Mouse (Mus musculus) heart, embryonic 13.5 days (tissue): ENCODE results near the gene Kcnn4. TPM values are rescaled to one million over a fixed set of nuclear protein-coding genes. Genes with fewer than 3 reads are reported as not detected.

Experiments used
- ATAC-seq: fragments of 200-750 bp; cut with Nextera tagmentation; 2 replicates; pipeline ENCODE4 v1.8.0; 2017; ENCODE audit warnings: moderate TSS enrichment; ENCODE audit not compliant: insufficient number of reproducible peaks, low FRiP score, low TSS enrichment; ENCODE audit errors: extremely low read depth
- H3K27ac ChIP-seq: fragments of 300-500 bp; sonication (generic); replicated peaks from 2 replicates; pipeline ENCODE4 v1.5.1; 2015; ENCODE audit warnings: moderate library complexity, mild to moderate bottlenecking, inconsistent platforms
- H3K27me3 ChIP-seq: fragments of 300-500 bp; sonication (generic); replicated peaks from 2 replicates; pipeline ENCODE4 v1.6.1; 2015; ENCODE audit warnings: mild to moderate bottlenecking, inconsistent platforms
- H3K36me3 ChIP-seq: fragments of 300-500 bp; sonication (generic); 2 replicates; pipeline ENCODE4 v1.6.1; 2015; ENCODE audit warnings: mild to moderate bottlenecking, inconsistent platforms
- H3K4me1 ChIP-seq: fragments of 300-500 bp; sonication (generic); 2 replicates; pipeline ENCODE4 v1.6.1; 2015; ENCODE audit warnings: inconsistent platforms
- H3K4me2 ChIP-seq: fragments of 300-500 bp; sonication (generic); 2 replicates; pipeline ENCODE4 v1.6.1; 2015; ENCODE audit warnings: inconsistent platforms, mild to moderate bottlenecking, moderate library complexity
- H3K4me3 ChIP-seq: fragments of 300-500 bp; sonication (generic); 2 replicates; pipeline ENCODE4 v1.5.1; 2015; ENCODE audit warnings: moderate library complexity, mild to moderate bottlenecking, inconsistent platforms
- H3K9ac ChIP-seq: fragments of 300-500 bp; sonication (generic); 2 replicates; pipeline ENCODE4 v1.6.1; 2015; ENCODE audit warnings: inconsistent platforms, mild to moderate bottlenecking, moderate library complexity
- H3K9me3 ChIP-seq: fragments of 300-500 bp; sonication (generic); 2 replicates; pipeline ENCODE4 v1.6.1; 2016; ENCODE audit warnings: inconsistent platforms
- WGBS: fragments of 180-500 bp; shearing (Covaris S2); methylation state at CpG from one replicate; pipeline ENCODE4 v1.1.7; 2015; ENCODE audit warnings: mixed read lengths; 5-methylcytosine and 5-hydroxymethylcytosine counted together
- polyA plus RNA-seq: library from polyadenylated mRNA; unstranded; fragments of >200 nt; fragmentation: Nextera tagmentation; extraction: Ambion mirVana; gene quantifications from 2 replicates; pipeline ENCODE4 v1.2.1, GENCODE M21; 2015

Kcnn4 gene
- polyA plus RNA-seq, 1 experiment from 2014 or later = 2.9 TPM

- Histone ChIP-seq H3K27ac (no peak overlapping the region), H3K9ac (no peak overlapping the region), H3K36me3 (peaks cover 41% of the 10 kb centered on the region), H3K4me1 (peaks cover 16% of the 10 kb centered on the region), H3K9me3 (no peaks in the 10 kb centered on the region), H3K27me3 (no peaks in the 10 kb centered on the region), H3K4me2 (no peak overlapping the region), H3K4me3 (no peak overlapping the region)
- 89% methylated on average over 6 of the region's 6 CpGs for WGBS
- ATAC-seq = no peak
These were observed 40.1 kb downstream of the Kcnn4 start for GRCm38 (mm10) chr7:24410123-24410522.

- H3K9ac ChIP-seq = no peak overlapping the region
- no peak for ATAC-seq
- H3K27me3 ChIP-seq = no peaks in the 10 kb centered on the region
- H3K36me3 ChIP-seq = peaks cover 34% of the 10 kb centered on the region
- H3K4me1 ChIP-seq = peaks cover 23% of the 10 kb centered on the region
- H3K9me3 ChIP-seq = no peaks in the 10 kb centered on the region
- H3K4me2 ChIP-seq = no peak overlapping the region
- H3K27ac ChIP-seq = no peak overlapping the region
- 77% methylated on average over 3 of the region's 3 CpGs for WGBS
- H3K4me3 ChIP-seq = no peak overlapping the region
These were observed 40.8 kb downstream of the Kcnn4 start for GRCm38 (mm10) chr7:24410831-24411230.

GRCm38 (mm10) chr7:24413630-24414029 is 43.6 kb downstream of the Kcnn4 start:
- H3K27me3 ChIP-seq = no peaks in the 10 kb centered on the region
- WGBS = 70% methylated on average over 3 of the region's 3 CpGs
- no peak for ATAC-seq

GRCm38 (mm10) chr7:24415261-24415660 is 45.2 kb downstream of the Kcnn4 start:
- no peaks in the 10 kb centered on the region for H3K9me3 ChIP-seq
- H3K4me2 ChIP-seq = no peak overlapping the region
- 37% methylated on average over 7 of the region's 7 CpGs for WGBS
- H3K4me3 ChIP-seq = no peak overlapping the region
- no peaks in the 10 kb centered on the region for H3K27me3 ChIP-seq
- peaks cover 32% of the 10 kb centered on the region for H3K4me1 ChIP-seq
- ATAC-seq = no peak
- H3K27ac ChIP-seq = peak overlapping the region; percentile 70
- peaks cover 22% of the 10 kb centered on the region for H3K36me3 ChIP-seq
- peak overlapping the region; percentile 58 for H3K9ac ChIP-seq

More at GRCm38 (mm10) chr7:24413630-24414029, 43.6 kb downstream of the Kcnn4 start:
- no peak overlapping the region for H3K27ac ChIP-seq
- no peaks in the 10 kb centered on the region for H3K9me3 ChIP-seq
- peaks cover 22% of the 10 kb centered on the region for H3K4me1 ChIP-seq
- H3K9ac ChIP-seq = no peak overlapping the region
- peaks cover 30% of the 10 kb centered on the region for H3K36me3 ChIP-seq
- no peak overlapping the region for H3K4me3 ChIP-seq
- H3K4me2 ChIP-seq = no peak overlapping the region

- H3K9ac ChIP-seq = no peak overlapping the region
- no peak overlapping the region for H3K4me3 ChIP-seq
- H3K27me3 ChIP-seq = no peaks in the 10 kb centered on the region
- ATAC-seq = no peak
- H3K36me3 ChIP-seq = peaks cover 45% of the 10 kb centered on the region
- H3K4me2 ChIP-seq = no peak overlapping the region
- H3K4me1 ChIP-seq = peaks cover 40% of the 10 kb centered on the region
- H3K9me3 ChIP-seq = no peaks in the 10 kb centered on the region
- H3K27ac ChIP-seq = peak overlapping the region; percentile 12; the same call in 1 of the 2 replicates
- 76% methylated on average over 8 of the region's 8 CpGs for WGBS
These were observed 49.5 kb downstream of the Kcnn4 start for GRCm38 (mm10) chr7:24419579-24419978.

- H3K36me3 ChIP-seq = peaks cover 40% of the 10 kb centered on the region
- ATAC-seq = no peak
- no peak overlapping the region for H3K4me3 ChIP-seq
- no peaks in the 10 kb centered on the region for H3K9me3 ChIP-seq
- H3K4me2 ChIP-seq = no peak overlapping the region
- H3K9ac ChIP-seq = no peak overlapping the region
- 69% methylated on average over 7 of the region's 7 CpGs for WGBS
- no peaks in the 10 kb centered on the region for H3K27me3 ChIP-seq
- peaks cover 33% of the 10 kb centered on the region for H3K4me1 ChIP-seq
- H3K27ac ChIP-seq = no peak overlapping the region
These were observed 51.6 kb downstream of the Kcnn4 start for GRCm38 (mm10) chr7:24421648-24422047.

- Histone ChIP-seq H3K27ac (no peak overlapping the region), H3K4me3 (no peak overlapping the region), H3K9ac (0 out of 2 replicates have a peak overlapping the region, but pooled peaks have one; percentile 7), H3K4me2 (no peak overlapping the region), H3K36me3 (peaks cover 34% of the 10 kb centered on the region), H3K9me3 (no peaks in the 10 kb centered on the region), H3K27me3 (no peaks in the 10 kb centered on the region), H3K4me1 (peaks cover 33% of the 10 kb centered on the region)
- 65% methylated on average over 8 of the region's 8 CpGs for WGBS
- ATAC-seq = no peak
These were observed 52.2 kb downstream of the Kcnn4 start for GRCm38 (mm10) chr7:24422251-24422650.

GRCm38 (mm10) chr7:24423107-24423763 is 53.2 kb downstream of the Kcnn4 start:
- Histone ChIP-seq H3K27me3 (no peaks in the 10 kb centered on the region), H3K4me1 (peaks cover 33% of the 10 kb centered on the region), H3K9ac (no peak overlapping the region; the same call in 1 of the 2 replicates), H3K9me3 (no peaks in the 10 kb centered on the region), H3K27ac (no peak overlapping the region), H3K36me3 (peaks cover 34% of the 10 kb centered on the region), H3K4me2 (no peak overlapping the region), H3K4me3 (no peak overlapping the region)
- no peak for ATAC-seq
- WGBS = 84% methylated on average over 15 of the region's 15 CpGs

- no peaks in the 10 kb centered on the region for H3K27me3 ChIP-seq
- ATAC-seq = no peak
- H3K9ac ChIP-seq = peak overlapping the region; percentile 40; the same call in 1 of the 2 replicates
- H3K4me2 ChIP-seq = no peak overlapping the region
- H3K27ac ChIP-seq = no peak overlapping the region
- peaks cover 30% of the 10 kb centered on the region for H3K4me1 ChIP-seq
- H3K4me3 ChIP-seq = no peak overlapping the region
- 57% methylated on average over 12 of the region's 12 CpGs for WGBS
- no peaks in the 10 kb centered on the region for H3K9me3 ChIP-seq
- peaks cover 34% of the 10 kb centered on the region for H3K36me3 ChIP-seq
These were observed 54.1 kb downstream of the Kcnn4 start for GRCm38 (mm10) chr7:24423956-24424732.

GRCm38 (mm10) chr7:24425919-24426318 is 55.9 kb downstream of the Kcnn4 start:
- H3K27me3 ChIP-seq = no peaks in the 10 kb centered on the region

GRCm38 (mm10) chr7:24427168-24427567 is 57.1 kb downstream of the Kcnn4 start:
- no peaks in the 10 kb centered on the region for H3K9me3 ChIP-seq
- 87% methylated on average over 8 of the region's 8 CpGs for whole genome bisulfite sequencing
- peaks cover 29% of the 10 kb centered on the region for H3K4me1 ChIP-seq
- peaks cover 15% of the 10 kb centered on the region for H3K36me3 ChIP-seq
- H3K27me3 ChIP-seq = peaks cover 11% of the 10 kb centered on the region
- H3K27ac ChIP-seq = no peak overlapping the region
- no peak overlapping the region for H3K9ac ChIP-seq
- no peak overlapping the region for H3K4me2 ChIP-seq
- ATAC-seq = no peak
- no peak overlapping the region for H3K4me3 ChIP-seq

More at GRCm38 (mm10) chr7:24425919-24426318, 55.9 kb downstream of the Kcnn4 start:
- H3K4me3 ChIP-seq = no peak overlapping the region
- peaks cover 29% of the 10 kb centered on the region for H3K4me1 ChIP-seq
- H3K9me3 ChIP-seq = no peaks in the 10 kb centered on the region
- ATAC-seq = no peak
- H3K9ac ChIP-seq = no peak overlapping the region
- no peak overlapping the region for H3K27ac ChIP-seq
- whole genome bisulfite sequencing = 81% methylated on average over 9 of the region's 9 CpGs
- peaks cover 27% of the 10 kb centered on the region for H3K36me3 ChIP-seq
- H3K4me2 ChIP-seq = no peak overlapping the region
